Mouse (Mus musculus) lung, embryonic 15.5 days (tissue): Measurements from ENCODE around the gene Espn. TPM values are rescaled to one million over a fixed set of nuclear protein-coding genes. Genes with fewer than 3 reads are reported as not detected.

Experiments
- ATAC-seq: fragments of 200-750 bp; cut with Nextera tagmentation; 2 replicates; pipeline ENCODE4 v1.8.0; 2017; ENCODE audit warnings: moderate number of reproducible peaks, borderline replicate concordance; ENCODE audit not compliant: low FRiP score, low TSS enrichment; ENCODE audit errors: extremely low read depth
- H3K27ac ChIP-seq: fragments of 300-500 bp; sonication (generic); 2 replicates; pipeline ENCODE4 v1.5.1; 2015; ENCODE audit warnings: moderate library complexity, mild to moderate bottlenecking, inconsistent platforms
- H3K27me3 ChIP-seq: fragments of 300-500 bp; sonication (generic); 2 replicates; pipeline ENCODE4 v1.6.1; 2015; ENCODE audit warnings: inconsistent platforms
- H3K36me3 ChIP-seq: fragments of 300-500 bp; sonication (generic); 2 replicates; pipeline ENCODE4 v1.6.1; 2015; ENCODE audit warnings: inconsistent platforms
- H3K4me1 ChIP-seq: fragments of 300-500 bp; sonication (generic); 2 replicates; pipeline ENCODE4 v1.6.1; 2015; ENCODE audit warnings: inconsistent platforms
- H3K4me2 ChIP-seq: fragments of 300-500 bp; sonication (generic); 2 replicates; pipeline ENCODE4 v1.6.1; 2015; ENCODE audit warnings: inconsistent platforms, mild to moderate bottlenecking, moderate library complexity
- H3K4me3 ChIP-seq: fragments of 300-500 bp; sonication (generic); 2 replicates; pipeline ENCODE4 v1.5.1; 2015; ENCODE audit warnings: mild to moderate bottlenecking, inconsistent platforms
- H3K9ac ChIP-seq: fragments of 300-500 bp; sonication (generic); 2 replicates; pipeline ENCODE4 v1.6.1; 2015; ENCODE audit warnings: inconsistent platforms
- H3K9me3 ChIP-seq: fragments of 300-500 bp; sonication (generic); 2 replicates; pipeline ENCODE4 v1.6.1; 2016; ENCODE audit warnings: inconsistent platforms
- WGBS: fragments of 180-500 bp; shearing (Covaris S2); methylation state at CpG from one replicate; pipeline ENCODE4 v1.1.7; 2015; 5-methylcytosine and 5-hydroxymethylcytosine counted together
- polyA plus RNA-seq: library from polyadenylated mRNA; unstranded; fragments of >200 nt; fragmentation: Nextera tagmentation; extraction: Ambion mirVana; gene quantifications from 2 replicates; pipeline ENCODE4 v1.2.1, GENCODE M21; 2015

Espn gene
- polyA plus RNA-seq, 1 experiment from 2014 or later = 11.4 TPM

- no peak overlapping the region for H3K27ac ChIP-seq
- H3K9ac ChIP-seq = peak overlapping the region; percentile 7; the same call in 1 of the 2 replicates
- H3K9me3 ChIP-seq = no peaks in the 10 kb centered on the region
- peaks cover 46% of the 10 kb centered on the region for H3K4me1 ChIP-seq
- H3K36me3 ChIP-seq = no peaks in the 10 kb centered on the region
- ATAC-seq = no peak
- peaks cover 100% of the 10 kb centered on the region for H3K27me3 ChIP-seq
- 39% methylated on average over 13 of the region's 13 CpGs for WGBS
- H3K4me3 ChIP-seq = no peak overlapping the region
- H3K4me2 ChIP-seq = no peak overlapping the region
Measured at GRCm38 (mm10) chr4:152129395-152129930, 22.7 kb downstream of the Espn start.

- H3K27ac ChIP-seq = no peak overlapping the region
- H3K9ac ChIP-seq = no peak overlapping the region
- no peak for ATAC-seq
- no peaks in the 10 kb centered on the region for H3K36me3 ChIP-seq
- H3K4me3 ChIP-seq = no peak overlapping the region
- peaks cover 100% of the 10 kb centered on the region for H3K27me3 ChIP-seq
- H3K4me1 ChIP-seq = peaks cover 46% of the 10 kb centered on the region
- H3K4me2 ChIP-seq = no peak overlapping the region
- 65% methylated on average over 5 of the region's 5 CpGs for WGBS
- H3K9me3 ChIP-seq = no peaks in the 10 kb centered on the region
Measured at GRCm38 (mm10) chr4:152128784-152129183, 23.4 kb downstream of the Espn start.

- 89% methylated on average over 11 of the region's 11 CpGs for WGBS
- H3K4me1 ChIP-seq = peaks cover 46% of the 10 kb centered on the region
- no peak for ATAC-seq
Measured at GRCm38 (mm10) chr4:152127884-152128283, 24.3 kb downstream of the Espn start.

GRCm38 (mm10) chr4:152126026-152126920 lies 25.9 kb downstream of the Espn start:
- no peak for ATAC-seq
- Histone ChIP-seq H3K9me3 (no peaks in the 10 kb centered on the region), H3K27ac (no peak overlapping the region), H3K36me3 (no peaks in the 10 kb centered on the region), H3K27me3 (peaks cover 99% of the 10 kb centered on the region), H3K4me2 (peak overlapping the region; percentile 34), H3K4me3 (peak overlapping the region; percentile 18), H3K9ac (no peak overlapping the region), H3K4me1 (peaks cover 34% of the 10 kb centered on the region)
- WGBS = 16% methylated on average over 65 of the region's 65 CpGs

More at GRCm38 (mm10) chr4:152127884-152128283, 24.3 kb downstream of the Espn start:
- peaks cover 100% of the 10 kb centered on the region for H3K27me3 ChIP-seq
- no peak overlapping the region for H3K4me2 ChIP-seq
- no peak overlapping the region for H3K27ac ChIP-seq
- no peaks in the 10 kb centered on the region for H3K9me3 ChIP-seq
- H3K9ac ChIP-seq = no peak overlapping the region
- no peaks in the 10 kb centered on the region for H3K36me3 ChIP-seq
- no peak overlapping the region for H3K4me3 ChIP-seq

- WGBS = 24% methylated on average over 56 of the region's 56 CpGs
- Histone ChIP-seq H3K27me3 (peaks cover 99% of the 10 kb centered on the region), H3K4me2 (peak overlapping the region; percentile 34), H3K36me3 (no peaks in the 10 kb centered on the region), H3K4me1 (peaks cover 34% of the 10 kb centered on the region), H3K27ac (no peak overlapping the region), H3K9ac (no peak overlapping the region), H3K9me3 (no peaks in the 10 kb centered on the region), H3K4me3 (peak overlapping the region; percentile 18)
- ATAC-seq = no peak
Measured at GRCm38 (mm10) chr4:152125161-152126025, 26.8 kb downstream of the Espn start.

- WGBS = 23% methylated on average over 13 of the region's 13 CpGs
- no peak overlapping the region for H3K27ac ChIP-seq
- no peak for ATAC-seq
Measured at GRCm38 (mm10) chr4:152124361-152124961, 27.7 kb downstream of the Espn start.

GRCm38 (mm10) chr4:152121183-152121505 lies 31.0 kb downstream of the Espn start:
- WGBS = 3% methylated on average over 12 of the region's 12 CpGs
- Histone ChIP-seq H3K4me3 (no peak overlapping the region; the same call in 1 of the 2 replicates), H3K27me3 (peaks cover 97% of the 10 kb centered on the region), H3K27ac (no peak overlapping the region), H3K9ac (no peak overlapping the region), H3K4me1 (peaks cover 34% of the 10 kb centered on the region), H3K4me2 (peak overlapping the region; percentile 36), H3K36me3 (no peaks in the 10 kb centered on the region), H3K9me3 (no peaks in the 10 kb centered on the region)
- ATAC-seq = no peak

More at GRCm38 (mm10) chr4:152124361-152124961, 27.7 kb downstream of the Espn start:
- Histone ChIP-seq H3K4me1 (peaks cover 36% of the 10 kb centered on the region), H3K9me3 (no peaks in the 10 kb centered on the region), H3K4me3 (no peak overlapping the region), H3K36me3 (no peaks in the 10 kb centered on the region), H3K27me3 (peaks cover 99% of the 10 kb centered on the region), H3K9ac (no peak overlapping the region), H3K4me2 (no peak overlapping the region)

GRCm38 (mm10) chr4:152120311-152121182 lies 31.6 kb downstream of the Espn start:
- no peak overlapping the region for H3K27ac ChIP-seq
- WGBS = 2% methylated on average over 31 of the region's 31 CpGs
- H3K27me3 ChIP-seq = peaks cover 96% of the 10 kb centered on the region
- no peak overlapping the region for H3K9ac ChIP-seq
- H3K9me3 ChIP-seq = no peaks in the 10 kb centered on the region
- ATAC-seq = no peak
- H3K4me1 ChIP-seq = peaks cover 34% of the 10 kb centered on the region
- peak overlapping the region; percentile 36 for H3K4me2 ChIP-seq
- peak overlapping the region; percentile 20; the same call in 1 of the 2 replicates for H3K4me3 ChIP-seq
- no peaks in the 10 kb centered on the region for H3K36me3 ChIP-seq

GRCm38 (mm10) chr4:152119396-152120292 lies 32.5 kb downstream of the Espn start:
- no peak overlapping the region for H3K9ac ChIP-seq
- 9% methylated on average over 39 of the region's 39 CpGs for WGBS
- peak overlapping the region; percentile 23; the same call in 1 of the 2 replicates for H3K4me2 ChIP-seq
- H3K27ac ChIP-seq = no peak overlapping the region
- H3K9me3 ChIP-seq = no peaks in the 10 kb centered on the region
- H3K4me1 ChIP-seq = peaks cover 37% of the 10 kb centered on the region
- ATAC-seq = no peak
- H3K4me3 ChIP-seq = no peak overlapping the region
- H3K36me3 ChIP-seq = peaks cover 5% of the 10 kb centered on the region; the same call in 1 of the 2 replicates
- H3K27me3 ChIP-seq = peaks cover 96% of the 10 kb centered on the region

- Histone ChIP-seq H3K4me2 (no peak overlapping the region), H3K27me3 (peaks cover 83% of the 10 kb centered on the region), H3K4me1 (peaks cover 38% of the 10 kb centered on the region), H3K9ac (no peak overlapping the region), H3K27ac (no peak overlapping the region), H3K9me3 (no peaks in the 10 kb centered on the region), H3K4me3 (no peak overlapping the region), H3K36me3 (peaks cover 27% of the 10 kb centered on the region)
- WGBS = 57% methylated on average over 9 of the region's 9 CpGs
- ATAC-seq = no peak
Measured at GRCm38 (mm10) chr4:152117538-152117937, 34.6 kb downstream of the Espn start.
